Mouse (Mus musculus) lung, adult 2 months (tissue): ENCODE measurements at regions not wholly inside any gene's neighbourhood (a gene's known extent, or its start where the extent isn't known, plus 50 kb on each side); places are given as distances from the start of the nearest gene placed in this dataset.

ENCODE experiments used
- CTCF ChIP-seq: fragments of 200-500 bp; IDR thresholded peaks from 2 replicates; pipeline ENCODE4 v1.5.1; 2011; ENCODE audit warnings: mild to moderate bottlenecking, low read length, control low read depth; ENCODE audit not compliant: insufficient read depth
- POLR2A ChIP-seq: fragments of 200-500 bp; IDR thresholded peaks from 2 replicates; pipeline ENCODE4 v1.6.1; 2011; ENCODE audit warnings: low read depth, mild to moderate bottlenecking, control low read depth, low read length, borderline replicate concordance; ENCODE audit errors: extremely low read depth

GRCm38 (mm10) chr9:61631097-61631496, 258.9 kb downstream of the Tle3 start:
- no peak for TF ChIP-seq POLR2A
- TF ChIP-seq CTCF, result no peak
